Mouse (Mus musculus) limb, embryonic 10.5 days (tissue): Measurements from ENCODE around the gene Efcc1. TPM values are rescaled to one million over a fixed set of nuclear protein-coding genes. Genes with fewer than 3 reads are reported as not detected.

Experiments
- DNase-seq: peaks from one replicate; pipeline ENCODE4 v3.0.0-alpha.2; 2017; ENCODE audit warnings: low spot score
- H3K27ac ChIP-seq: fragments of 300-500 bp; sonication (generic); 2 replicates; pipeline ENCODE4 v1.5.1; 2016; ENCODE audit warnings: mild to moderate bottlenecking
- H3K27me3 ChIP-seq: fragments of 300-500 bp; sonication (generic); 2 replicates; pipeline ENCODE4 v1.6.1; 2016; ENCODE audit warnings: low read depth, mild to moderate bottlenecking; ENCODE audit not compliant: poor library complexity, severe bottlenecking
- H3K36me3 ChIP-seq: fragments of 300-500 bp; sonication (generic); 2 replicates; pipeline ENCODE4 v1.6.1; 2016; ENCODE audit warnings: mild to moderate bottlenecking, moderate library complexity
- H3K4me1 ChIP-seq: fragments of 300-500 bp; sonication (generic); 2 replicates; pipeline ENCODE4 v1.6.1; 2016
- H3K4me3 ChIP-seq: fragments of 300-500 bp; sonication (generic); 2 replicates; pipeline ENCODE4 v1.5.1; 2016; ENCODE audit warnings: mild to moderate bottlenecking, moderate library complexity
- H3K9me3 ChIP-seq: fragments of 300-500 bp; sonication (generic); replicated peaks from 2 replicates; pipeline ENCODE4 v1.6.1; 2016; ENCODE audit warnings: mild to moderate bottlenecking
- WGBS: fragments of 180-500 bp; shearing (Covaris S2); methylation state at CpG from one replicate; pipeline ENCODE4 v1.1.7; 2016; 5-methylcytosine and 5-hydroxymethylcytosine counted together
- polyA plus RNA-seq: library from polyadenylated mRNA; unstranded; fragments of >200 nt; fragmentation: Nextera tagmentation; extraction: Ambion mirVana; gene quantifications from 2 replicates; pipeline ENCODE4 v1.2.1, GENCODE M21; 2016

Gene Efcc1
- polyA plus RNA-seq, 1 experiment from 2014 or later, result 0.18 TPM

GRCm38 (mm10) chr6:87788896-87789587, 58.4 kb downstream of the Efcc1 start:
- Histone ChIP-seq H3K4me1 (peaks cover 8% of the 10 kb centered on the region; the same call in 1 of the 2 replicates), H3K36me3 (peaks cover 17% of the 10 kb centered on the region), H3K27me3 (no peaks in the 10 kb centered on the region), H3K27ac (peak overlapping the region; percentile 54; the same call in 1 of the 2 replicates), H3K9me3 (no peaks in the 10 kb centered on the region), H3K4me3 (no peak overlapping the region)
- 81% methylated on average over 5 of the region's 5 CpGs for WGBS
- no peak for DNase-seq

GRCm38 (mm10) chr6:87789791-87790190, 59.1 kb downstream of the Efcc1 start:
- WGBS, result 95% methylated on average over 6 of the region's 6 CpGs
- no peak overlapping the region for H3K4me3 ChIP-seq
- H3K36me3 ChIP-seq, result peaks cover 20% of the 10 kb centered on the region
- H3K4me1 ChIP-seq, result peaks cover 8% of the 10 kb centered on the region; the same call in 1 of the 2 replicates
- no peaks in the 10 kb centered on the region for H3K9me3 ChIP-seq
- DNase-seq, result no peak
- H3K27ac ChIP-seq, result peak overlapping the region; percentile 54; the same call in 1 of the 2 replicates
- H3K27me3 ChIP-seq, result no peaks in the 10 kb centered on the region

- WGBS, result 71% methylated on average over 7 of the region's 7 CpGs
- H3K4me3 ChIP-seq, result no peak overlapping the region
- no peak for DNase-seq
- H3K9me3 ChIP-seq, result no peaks in the 10 kb centered on the region
- peaks cover 8% of the 10 kb centered on the region; the same call in 1 of the 2 replicates for H3K4me1 ChIP-seq
- H3K27me3 ChIP-seq, result no peaks in the 10 kb centered on the region
- H3K36me3 ChIP-seq, result peaks cover 20% of the 10 kb centered on the region
- no peak overlapping the region for H3K27ac ChIP-seq
These were observed 60.3 kb downstream of the Efcc1 start for GRCm38 (mm10) chr6:87790779-87791480.

GRCm38 (mm10) chr6:87791826-87792225, 61.2 kb downstream of the Efcc1 start:
- no peak overlapping the region for H3K27ac ChIP-seq
- peaks cover 8% of the 10 kb centered on the region; the same call in 1 of the 2 replicates for H3K4me1 ChIP-seq
- DNase-seq, result no peak
- no peak overlapping the region for H3K4me3 ChIP-seq
- 94% methylated on average over 5 of the region's 5 CpGs for WGBS
- H3K9me3 ChIP-seq, result no peaks in the 10 kb centered on the region
- H3K36me3 ChIP-seq, result peaks cover 20% of the 10 kb centered on the region
- H3K27me3 ChIP-seq, result no peaks in the 10 kb centered on the region

- no peak for DNase-seq
- Histone ChIP-seq H3K36me3 (peaks cover 20% of the 10 kb centered on the region), H3K4me1 (peaks cover 19% of the 10 kb centered on the region), H3K27ac (no peak overlapping the region), H3K27me3 (no peaks in the 10 kb centered on the region), H3K9me3 (no peaks in the 10 kb centered on the region), H3K4me3 (no peak overlapping the region)
- WGBS, result 94% methylated on average over 10 of the region's 10 CpGs
These were observed 63.3 kb downstream of the Efcc1 start for GRCm38 (mm10) chr6:87793821-87794510.

GRCm38 (mm10) chr6:87795385-87796150, 64.9 kb downstream of the Efcc1 start:
- Histone ChIP-seq H3K36me3 (peaks cover 20% of the 10 kb centered on the region), H3K4me1 (peaks cover 11% of the 10 kb centered on the region), H3K9me3 (no peaks in the 10 kb centered on the region), H3K27ac (no peak overlapping the region), H3K27me3 (no peaks in the 10 kb centered on the region), H3K4me3 (no peak overlapping the region)
- 81% methylated on average over 6 of the region's 6 CpGs for WGBS
- no peak for DNase-seq

GRCm38 (mm10) chr6:87796251-87796880, 65.7 kb downstream of the Efcc1 start:
- no peak overlapping the region for H3K4me3 ChIP-seq
- no peaks in the 10 kb centered on the region for H3K9me3 ChIP-seq
- no peak for DNase-seq
- H3K4me1 ChIP-seq, result peaks cover 11% of the 10 kb centered on the region
- H3K36me3 ChIP-seq, result peaks cover 18% of the 10 kb centered on the region
- 92% methylated on average over 6 of the region's 6 CpGs for WGBS
- H3K27ac ChIP-seq, result no peak overlapping the region
- H3K27me3 ChIP-seq, result no peaks in the 10 kb centered on the region

- Histone ChIP-seq H3K27me3 (no peaks in the 10 kb centered on the region), H3K36me3 (peaks cover 9% of the 10 kb centered on the region), H3K9me3 (no peaks in the 10 kb centered on the region), H3K4me1 (peaks cover 11% of the 10 kb centered on the region), H3K27ac (no peak overlapping the region), H3K4me3 (no peak overlapping the region)
- WGBS, result 28% methylated on average over 2 of the region's 2 CpGs
- no peak for DNase-seq
These were observed 66.7 kb downstream of the Efcc1 start for GRCm38 (mm10) chr6:87797321-87797720.

GRCm38 (mm10) chr6:87799576-87799975, 68.9 kb downstream of the Efcc1 start:
- no peak overlapping the region for H3K4me3 ChIP-seq
- H3K27me3 ChIP-seq, result no peaks in the 10 kb centered on the region
- no peak for DNase-seq
- H3K27ac ChIP-seq, result no peak overlapping the region
- H3K36me3 ChIP-seq, result 0 out of 2 replicates have a peak, but pooled peaks cover 4% of the 10 kb centered on the region
- no peaks in the 10 kb centered on the region for H3K9me3 ChIP-seq
- H3K4me1 ChIP-seq, result peaks cover 11% of the 10 kb centered on the region
- WGBS, result 93% methylated on average over 6 of the region's 6 CpGs

- no peaks in the 10 kb centered on the region for H3K27me3 ChIP-seq
- 0 out of 2 replicates have a peak, but pooled peaks cover 5% of the 10 kb centered on the region for H3K36me3 ChIP-seq
- H3K27ac ChIP-seq, result no peak overlapping the region
- H3K9me3 ChIP-seq, result no peaks in the 10 kb centered on the region
- no peak overlapping the region for H3K4me3 ChIP-seq
- WGBS, result 88% methylated on average over 7 of the region's 7 CpGs
- H3K4me1 ChIP-seq, result peaks cover 6% of the 10 kb centered on the region
- DNase-seq, result no peak
These were observed 71.8 kb downstream of the Efcc1 start for GRCm38 (mm10) chr6:87802462-87802861.

- Histone ChIP-seq H3K27me3 (no peaks in the 10 kb centered on the region), H3K27ac (no peak overlapping the region), H3K4me3 (no peak overlapping the region), H3K9me3 (no peaks in the 10 kb centered on the region), H3K4me1 (no peaks in the 10 kb centered on the region), H3K36me3 (0 out of 2 replicates have a peak, but pooled peaks cover 5% of the 10 kb centered on the region)
- no peak for DNase-seq
- WGBS, result 85% methylated on average over 1 of the region's 1 CpGs
These were observed 73.4 kb downstream of the Efcc1 start for GRCm38 (mm10) chr6:87804036-87804435.

GRCm38 (mm10) chr6:87804886-87805285, 74.2 kb downstream of the Efcc1 start:
- Histone ChIP-seq H3K4me3 (no peak overlapping the region), H3K27ac (no peak overlapping the region), H3K36me3 (0 out of 2 replicates have a peak, but pooled peaks cover 5% of the 10 kb centered on the region), H3K9me3 (no peaks in the 10 kb centered on the region), H3K27me3 (no peaks in the 10 kb centered on the region), H3K4me1 (no peaks in the 10 kb centered on the region)
- 87% methylated on average over 7 of the region's 7 CpGs for WGBS
- no peak for DNase-seq
